Mouse (Mus musculus): ENCODE data around the gene Pou2f2.

The Pou2f2 gene

DNA sequence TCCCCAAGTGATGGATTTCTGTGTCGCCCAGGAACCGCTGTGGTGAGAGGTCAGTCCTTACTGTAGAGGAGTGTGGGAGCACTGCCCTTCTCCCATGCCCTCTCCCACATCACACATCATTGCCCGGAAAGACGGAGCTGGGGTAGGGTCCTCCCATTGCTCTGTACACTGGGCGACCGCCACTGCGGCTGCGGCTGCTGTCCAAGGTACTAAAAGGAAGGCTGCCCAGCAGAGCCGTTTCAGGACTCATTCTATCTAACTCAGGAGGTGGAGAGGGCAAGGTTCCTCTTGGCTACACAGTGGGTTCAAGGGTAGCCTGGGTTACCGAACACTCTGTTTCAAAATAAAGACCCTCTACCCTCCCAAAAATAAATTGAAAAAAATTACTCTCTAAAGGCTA lies 33.6 kb downstream of the Pou2f2 start:
- peak; percentile 31 for DNase-seq (ENCODE audit: low read depth)

DNA sequence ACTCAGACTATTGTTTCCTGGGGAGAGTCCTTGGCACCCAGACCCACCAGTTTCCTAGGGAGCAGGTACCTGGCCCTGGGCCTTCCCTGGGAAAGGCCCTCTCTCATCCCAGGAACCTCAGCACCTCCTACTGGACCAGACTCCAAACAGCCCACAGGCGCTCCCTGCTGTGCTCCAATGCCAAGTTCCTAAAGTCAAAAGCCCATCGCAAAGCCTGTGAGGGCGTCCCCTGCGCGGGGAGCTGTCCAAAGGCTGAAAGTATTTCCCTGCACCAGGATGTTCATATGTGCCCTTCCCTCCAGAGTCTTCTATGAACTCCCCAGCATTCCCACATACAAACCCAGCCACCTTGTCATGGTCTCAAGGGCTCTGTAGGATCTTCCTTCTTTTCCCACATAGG lies 37.8 kb downstream of the Pou2f2 start:
- peak; percentile 53 for DNase-seq (ENCODE audit: low read depth)

DNA sequence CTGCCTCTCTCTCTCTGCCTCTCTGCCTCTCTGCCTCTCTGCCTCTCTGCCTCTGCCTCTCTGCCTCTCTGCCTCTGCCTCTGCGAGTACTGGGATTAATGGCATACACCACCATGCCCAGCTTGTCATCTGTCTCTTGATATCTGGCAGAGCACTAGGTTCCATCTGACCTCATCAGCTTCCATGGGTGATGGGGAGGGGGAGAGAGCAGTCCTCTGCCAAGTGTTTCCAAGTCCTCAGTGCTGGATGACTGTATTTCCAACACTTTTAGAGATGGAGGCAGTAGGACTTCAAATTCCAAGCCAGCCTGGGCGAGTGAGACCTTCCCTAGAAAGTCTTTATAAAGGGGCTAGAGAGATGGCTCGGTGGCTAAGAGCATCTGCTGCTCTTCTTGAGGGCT lies 42.0 kb downstream of the Pou2f2 start:
- no peak for DNase-seq (ENCODE audit: low read depth)

DNA sequence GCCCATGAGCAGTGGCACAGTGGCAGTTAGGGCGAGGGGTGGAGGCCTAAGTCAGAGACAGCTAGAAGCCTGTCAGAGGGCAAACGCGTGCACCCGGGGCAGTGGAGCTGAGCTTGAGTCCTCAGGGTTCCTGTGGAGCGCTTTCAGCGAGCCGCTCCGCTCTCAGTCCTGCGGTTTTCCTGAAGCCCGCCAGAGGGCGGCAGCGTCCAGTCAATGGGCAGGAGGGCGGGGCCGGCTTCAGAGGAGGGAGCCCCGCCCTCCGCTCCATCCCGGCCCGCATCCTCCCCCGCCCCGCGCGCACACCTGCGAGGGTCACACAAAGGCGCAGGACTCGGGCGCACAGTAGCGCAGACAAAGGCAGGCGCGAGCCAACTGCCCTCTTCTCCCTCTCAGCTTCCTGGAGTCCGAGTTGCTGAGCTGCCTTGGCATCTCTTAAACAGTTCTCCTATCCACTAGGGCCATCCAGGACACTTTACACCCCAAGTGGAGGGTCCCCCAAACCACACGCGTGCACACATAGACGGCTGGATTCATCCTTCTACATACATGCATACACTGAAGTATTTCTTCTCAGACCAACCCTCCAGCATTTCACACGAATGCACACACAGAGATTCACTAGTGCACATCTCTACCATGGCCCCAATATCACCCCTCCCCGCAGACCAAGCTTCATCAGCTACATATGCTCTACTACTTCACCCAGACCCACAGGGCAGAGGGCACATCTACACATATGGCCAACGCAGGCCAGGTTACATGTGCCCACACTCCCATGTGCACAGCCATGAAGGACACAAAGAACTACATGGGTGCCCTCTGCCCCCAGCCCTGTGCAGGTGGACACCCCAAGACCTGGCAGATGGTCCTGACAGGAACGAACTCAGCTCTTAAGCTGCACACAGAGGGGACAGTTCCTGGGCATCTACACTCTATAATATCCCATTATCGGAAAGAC lies 46.2 kb downstream of the Pou2f2 start:
- peak; percentile 84 for DNase-seq (ENCODE audit: low read depth)

DNA sequence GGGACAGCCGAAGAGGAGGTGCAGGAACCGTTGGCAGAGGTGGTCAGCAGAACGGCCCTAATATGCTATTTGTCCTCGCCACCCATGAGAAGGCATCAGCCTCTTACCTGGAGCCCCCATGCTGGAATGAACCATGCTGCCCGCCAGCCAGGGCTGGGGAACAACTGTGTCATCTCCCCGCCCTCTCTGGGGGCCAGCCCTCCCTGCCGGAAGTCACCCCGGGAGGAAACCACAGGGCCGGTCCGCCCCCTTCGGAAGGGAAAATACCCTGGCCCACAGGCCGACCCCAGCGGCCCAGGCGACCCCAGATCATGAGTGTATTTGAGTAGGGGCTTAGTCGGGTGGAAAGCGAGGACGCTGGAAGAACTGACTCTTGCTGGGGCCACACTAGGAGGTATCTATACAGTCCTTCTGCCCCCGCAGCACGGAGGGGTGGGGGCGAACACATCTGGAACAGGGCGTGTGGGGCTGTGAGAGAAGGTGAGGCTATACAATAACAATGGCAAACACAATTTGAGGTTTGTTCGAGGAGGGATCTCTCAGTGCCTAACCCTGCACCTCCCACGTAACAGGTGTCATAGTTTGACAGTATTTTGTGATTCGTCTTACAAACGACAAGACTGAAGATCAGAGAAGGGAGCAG lies 47.1 kb downstream of the Pou2f2 start:
- DNase-seq (ENCODE audit: low read depth): peak; percentile 63

DNA sequence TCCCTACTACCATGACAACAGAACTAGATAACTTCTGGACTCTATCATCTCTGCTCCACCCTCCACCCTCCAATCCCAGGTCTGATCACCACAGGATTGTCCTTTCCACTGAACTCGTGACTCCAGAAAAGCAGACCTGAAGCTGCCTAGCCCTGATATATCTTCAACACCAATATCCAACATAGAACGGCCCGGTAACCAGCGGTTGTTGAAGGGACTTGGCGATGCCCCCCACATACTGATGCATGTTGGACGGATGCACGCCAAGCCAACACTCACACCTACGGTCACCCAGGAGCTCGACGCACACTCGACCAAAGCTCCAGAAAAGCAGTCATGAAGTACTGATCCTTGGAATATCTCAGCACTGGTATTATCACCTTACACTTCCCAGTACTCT lies 48.3 kb downstream of the Pou2f2 start:
- DNase-seq (ENCODE audit: low read depth): no peak

DNA sequence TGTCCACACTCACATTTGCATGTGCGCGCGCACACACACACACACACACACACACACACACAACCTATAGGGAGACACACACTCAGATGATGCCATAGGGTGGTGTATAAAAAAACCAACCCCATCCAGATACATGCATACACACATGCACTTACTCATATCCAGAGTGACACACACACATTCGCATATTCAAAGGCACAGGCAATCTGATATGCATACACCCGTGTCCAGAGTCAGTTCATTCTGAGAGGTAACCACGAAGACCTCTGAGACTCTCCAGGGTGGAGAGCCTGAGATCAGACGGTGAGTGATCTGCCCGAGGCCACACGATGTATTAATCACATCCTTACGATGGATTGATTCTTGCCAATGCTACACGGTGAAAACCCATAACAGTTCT lies 49.0 kb downstream of the Pou2f2 start:
- peak; percentile 46 for DNase-seq (ENCODE audit: low read depth)

DNA sequence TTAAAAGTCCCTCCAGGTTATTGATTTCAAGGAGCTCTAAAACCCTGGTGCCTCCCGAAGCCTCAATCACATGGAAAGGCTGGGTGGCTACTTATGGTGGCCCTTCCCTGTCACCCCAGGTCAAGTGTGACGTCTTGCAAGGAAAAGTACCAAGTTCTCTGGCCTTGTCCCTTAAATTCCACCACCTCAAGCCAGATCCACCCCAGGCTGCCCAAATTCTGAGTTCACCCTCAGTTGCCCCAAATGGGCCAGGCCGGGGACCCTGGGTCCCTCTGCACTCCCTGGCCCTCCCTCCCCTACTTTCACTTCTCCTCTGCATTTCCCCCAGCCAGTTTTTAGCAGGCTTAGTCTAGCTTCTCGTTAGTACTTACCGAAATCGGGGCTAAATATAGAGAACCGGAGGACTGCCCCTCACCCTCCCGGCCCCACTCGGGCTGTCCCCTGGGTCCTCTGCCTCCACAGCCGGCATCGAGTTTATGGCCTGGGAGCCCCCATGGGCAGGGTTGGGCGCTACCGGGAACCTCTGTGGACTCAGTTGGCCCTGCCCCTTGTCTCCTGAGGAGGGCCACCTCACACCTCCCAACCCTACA lies 50.0 kb downstream of the Pou2f2 start:
- no peak for DNase-seq (ENCODE audit: low read depth)

DNA sequence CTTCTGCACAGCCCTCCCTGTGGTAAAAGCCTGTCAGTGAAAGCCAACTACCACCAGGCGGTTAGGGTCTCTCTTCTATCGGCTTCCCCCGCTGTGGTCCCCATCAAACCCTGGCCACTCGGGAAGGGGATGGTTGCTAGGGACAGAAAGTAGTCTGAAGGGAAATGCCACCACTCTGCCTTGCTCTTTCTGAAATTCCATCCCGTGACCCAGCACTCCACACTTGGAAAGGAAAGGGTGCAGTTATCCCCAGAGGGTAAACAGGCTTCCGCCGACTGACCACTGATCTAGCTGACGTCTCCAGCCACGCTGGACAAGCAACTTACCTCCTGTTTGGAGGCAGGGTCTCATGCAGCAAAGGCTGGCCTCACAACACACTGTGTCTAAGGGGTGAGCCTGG lies 51.6 kb downstream of the Pou2f2 start:
- DNase-seq (ENCODE audit: low read depth): no peak

DNA sequence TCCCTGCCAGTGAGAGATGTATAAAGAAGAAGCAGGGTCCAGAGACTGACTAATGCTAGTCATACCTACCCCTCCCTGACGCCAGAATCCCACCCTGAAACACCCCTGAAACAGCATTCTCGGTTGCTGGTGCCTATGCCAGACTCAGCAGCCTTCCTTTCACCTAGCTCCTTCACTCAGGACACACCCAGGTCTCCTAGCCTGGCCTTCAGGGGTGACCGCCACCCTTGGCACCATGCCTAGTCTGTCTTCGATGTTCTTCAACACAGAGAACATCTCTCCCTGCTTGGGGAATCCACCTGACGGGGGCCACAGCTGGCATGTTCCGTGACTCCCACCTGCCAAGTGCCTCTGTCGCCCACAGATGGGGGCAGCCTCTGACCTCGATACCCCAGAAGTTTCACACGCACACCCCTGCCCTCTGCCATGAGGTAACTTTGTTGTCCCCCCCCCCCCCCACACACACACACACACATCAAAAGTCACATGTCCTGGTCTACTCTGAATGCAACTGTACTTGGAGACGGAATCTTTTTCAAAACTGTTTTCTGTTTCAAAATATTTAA lies 53.7 kb downstream of the Pou2f2 start:
- DNase-seq (ENCODE audit: low read depth): no peak

DNA sequence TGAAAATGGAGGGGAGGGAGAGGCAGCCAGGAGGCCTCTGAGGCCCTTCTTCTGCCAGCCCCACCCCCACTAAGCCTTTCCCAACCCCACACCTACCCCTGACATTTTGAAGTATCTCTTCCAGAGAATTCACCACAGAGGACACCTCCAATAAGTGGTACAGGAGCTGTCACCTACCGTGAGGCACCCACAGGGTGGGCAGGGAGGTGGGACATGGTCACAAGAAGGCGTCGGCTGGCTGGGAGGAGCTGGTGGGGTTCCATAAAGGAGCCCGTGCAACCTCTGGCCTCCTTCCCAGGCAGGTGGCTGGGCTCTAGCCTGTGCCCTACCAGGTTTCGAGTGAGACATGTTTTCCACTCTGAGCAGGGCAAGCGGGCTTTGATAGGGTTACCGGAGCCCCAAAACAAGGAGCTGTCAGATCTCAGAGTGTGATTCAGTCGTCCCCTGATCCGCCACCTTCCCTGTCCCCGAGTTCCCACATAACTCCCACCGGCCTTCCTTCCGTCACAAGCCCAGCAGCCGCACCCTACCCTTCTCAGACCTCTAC lies 58.2 kb downstream of the Pou2f2 start:
- no peak for DNase-seq (ENCODE audit: low read depth)

DNA sequence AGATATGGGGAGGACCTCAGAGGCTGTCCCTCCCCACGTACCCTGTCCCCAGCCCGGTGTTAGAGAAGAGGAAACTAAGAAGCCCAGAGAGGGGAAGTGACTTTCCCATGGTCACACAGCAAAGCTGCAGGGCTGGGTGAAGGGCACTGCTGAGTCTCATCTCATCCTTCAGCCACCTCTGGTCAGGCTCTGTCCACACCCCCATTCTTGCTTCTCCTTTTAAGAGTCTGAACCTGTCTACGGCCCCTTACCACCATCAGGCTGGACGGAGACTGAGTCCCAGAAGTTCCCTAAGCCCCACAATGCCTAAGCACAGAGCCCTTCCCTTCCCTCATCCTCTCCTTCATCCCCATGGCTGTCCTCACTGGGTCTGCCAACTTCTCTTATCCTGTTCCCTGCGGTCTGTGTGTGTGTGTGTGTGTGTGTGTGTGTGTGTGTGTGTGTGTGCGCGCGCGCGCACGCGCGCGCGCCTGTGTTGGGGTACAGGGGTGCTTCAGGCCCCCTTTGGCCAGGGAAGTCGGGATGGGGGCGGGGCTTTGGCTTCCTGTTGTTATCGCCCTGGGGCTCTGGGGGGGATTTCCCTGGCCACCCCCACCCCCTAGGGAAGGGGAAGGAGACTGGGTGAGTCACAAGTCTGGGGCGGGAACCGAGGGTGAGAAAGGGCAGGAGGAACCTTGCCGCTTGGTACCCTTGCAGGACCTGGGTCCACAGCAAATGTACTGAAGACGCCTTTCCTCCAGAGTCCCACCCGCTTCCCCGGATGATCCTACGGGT lies 59.3 kb downstream of the Pou2f2 start:
- peak; percentile 87 for DNase-seq (ENCODE audit: low read depth)

DNA sequence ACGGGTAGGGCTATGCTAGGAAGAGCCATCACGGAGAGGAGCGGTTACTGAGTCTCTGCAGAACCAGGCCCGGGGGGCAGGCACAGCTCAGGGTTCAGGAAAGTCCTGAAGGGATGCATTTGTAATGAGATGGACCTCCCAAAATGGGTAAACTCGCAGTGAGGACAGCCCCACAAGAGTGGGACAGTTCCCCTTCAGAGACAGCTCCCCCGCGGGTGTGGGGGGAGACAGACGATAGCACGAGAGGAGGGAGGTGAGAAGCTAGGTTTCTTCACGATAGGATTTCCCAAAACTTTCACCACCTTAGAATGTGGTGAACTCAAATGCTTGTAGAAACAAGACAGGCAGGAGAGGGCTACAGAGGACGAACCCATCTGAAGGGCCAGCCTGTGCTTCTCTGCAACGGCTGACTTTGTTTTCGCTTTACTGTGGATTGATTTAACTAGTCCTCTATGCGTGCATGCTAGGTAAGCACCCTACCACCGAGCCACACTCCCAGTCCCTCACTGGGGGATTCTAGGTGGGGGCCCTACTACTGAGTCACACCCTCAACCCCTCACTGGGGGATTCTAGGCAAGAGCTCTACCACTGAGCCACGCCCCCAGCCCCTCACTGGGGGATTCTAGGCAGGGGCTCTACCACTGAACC lies 66.4 kb downstream of the Pou2f2 start:
- DNase-seq (ENCODE audit: low read depth): no peak

DNA sequence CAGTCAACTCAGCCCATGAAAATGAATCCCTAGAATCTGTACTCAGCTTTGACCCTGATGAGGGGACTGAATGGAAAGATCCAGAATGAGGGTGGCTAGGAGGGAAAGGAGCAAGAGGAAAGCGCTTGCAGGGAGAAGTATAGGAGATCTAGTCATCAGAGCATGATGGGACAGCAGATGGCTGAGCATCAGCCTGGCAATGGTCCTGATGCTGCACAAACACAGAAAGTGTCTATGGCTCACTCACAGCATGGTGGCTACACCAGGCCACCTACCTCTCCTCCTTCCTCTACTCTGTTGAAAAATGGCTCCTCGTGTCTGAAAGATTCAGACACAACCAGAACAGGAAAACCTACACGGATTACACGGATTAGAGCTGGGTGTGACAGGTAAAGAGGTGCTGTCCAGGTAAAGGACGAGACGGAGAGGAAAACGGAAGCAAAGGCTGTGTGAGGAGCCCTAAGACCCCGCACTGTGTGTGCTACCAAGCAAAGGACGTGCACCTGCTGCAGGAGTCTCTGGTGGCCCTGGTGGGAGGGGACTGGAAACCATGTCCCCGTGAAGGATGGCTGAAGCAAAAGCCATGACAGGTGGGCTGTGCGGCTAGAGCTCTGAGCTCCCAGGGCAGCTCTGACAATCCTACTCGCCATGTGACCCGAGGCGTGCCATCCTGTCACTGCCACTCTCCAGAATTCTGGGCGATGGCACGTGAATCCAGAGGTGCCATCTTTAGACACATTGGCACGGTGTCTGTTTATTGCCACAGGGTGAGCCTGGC lies 67.2 kb downstream of the Pou2f2 start:
- DNase-seq (ENCODE audit: low read depth): no peak

DNA sequence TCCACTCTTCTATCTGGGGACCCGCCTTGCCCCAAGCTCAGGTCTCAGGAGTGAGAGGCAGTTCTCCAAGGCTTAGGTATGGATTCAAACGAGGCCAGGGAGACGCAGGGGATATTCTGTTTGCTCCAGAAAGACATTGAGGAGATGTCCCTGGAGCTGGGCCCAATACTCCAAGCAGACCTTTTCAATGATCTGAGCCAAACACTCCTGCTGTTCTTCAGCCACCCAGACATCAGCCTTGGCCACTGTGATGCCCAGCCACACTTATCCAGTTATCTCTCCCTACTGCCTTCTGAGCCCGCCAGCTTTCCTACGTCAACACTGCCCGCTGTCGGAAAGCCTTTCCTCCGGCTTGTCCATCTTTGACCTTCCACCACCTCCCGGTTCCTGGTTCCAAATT lies 69.2 kb downstream of the Pou2f2 start:
- DNase-seq (ENCODE audit: low read depth): no peak

DNA sequence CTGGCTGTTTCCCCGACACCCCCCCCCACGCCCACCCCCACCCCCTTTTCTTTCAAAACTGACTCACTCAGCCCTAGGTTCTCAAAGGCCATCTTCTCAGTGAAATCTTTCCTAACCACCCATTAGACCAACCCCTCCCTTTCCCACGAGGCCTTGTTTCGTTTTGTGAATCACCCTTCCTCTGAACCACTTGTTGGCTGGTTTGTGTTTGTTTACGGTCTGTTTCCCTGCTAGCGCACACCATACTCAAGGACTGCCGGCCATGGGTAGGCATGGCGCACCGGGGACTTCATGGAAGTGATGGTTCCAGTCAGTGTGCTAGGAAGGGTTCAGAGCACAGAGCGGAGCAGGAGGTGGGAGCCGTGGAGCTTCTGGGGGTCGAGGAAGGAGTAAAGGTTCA lies 70.2 kb downstream of the Pou2f2 start:
- peak; percentile 82 for DNase-seq (ENCODE audit: low read depth)

DNA sequence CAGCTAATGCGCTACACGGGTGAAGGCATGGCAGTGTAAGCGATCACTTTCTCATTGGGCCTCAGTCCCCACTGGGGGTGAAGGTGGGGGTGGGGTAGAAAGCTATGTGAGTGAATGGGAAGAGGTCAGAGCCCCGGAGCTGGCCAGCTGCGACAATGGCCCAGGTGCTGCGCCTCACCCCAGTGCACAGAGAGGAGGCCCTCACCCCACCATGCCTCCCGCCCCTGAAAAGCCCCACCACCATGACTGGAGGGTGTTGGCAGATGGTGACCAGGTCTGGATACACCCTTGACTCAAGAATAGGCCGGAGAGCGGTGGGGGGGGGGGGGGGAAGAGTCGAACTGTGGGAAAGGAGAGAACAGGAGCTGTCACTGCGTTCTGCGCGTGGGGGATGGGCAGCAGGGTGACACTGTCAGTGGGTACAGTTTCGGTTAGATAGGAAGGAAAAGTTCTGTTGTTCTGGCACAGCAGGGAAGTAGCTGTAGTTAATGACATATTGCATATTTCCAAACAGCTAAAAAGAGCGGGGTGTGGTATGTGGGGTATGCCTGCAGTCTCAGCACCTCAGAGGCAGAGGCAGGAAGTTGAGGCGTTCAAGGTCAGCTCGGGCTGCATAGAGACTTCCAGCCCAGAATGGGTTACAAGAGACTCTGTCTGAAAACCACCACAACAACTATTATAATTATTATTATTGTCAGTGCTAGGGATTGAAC lies 72.6 kb downstream of the Pou2f2 start:
- peak; percentile 88 for DNase-seq (ENCODE audit: low read depth)

DNA sequence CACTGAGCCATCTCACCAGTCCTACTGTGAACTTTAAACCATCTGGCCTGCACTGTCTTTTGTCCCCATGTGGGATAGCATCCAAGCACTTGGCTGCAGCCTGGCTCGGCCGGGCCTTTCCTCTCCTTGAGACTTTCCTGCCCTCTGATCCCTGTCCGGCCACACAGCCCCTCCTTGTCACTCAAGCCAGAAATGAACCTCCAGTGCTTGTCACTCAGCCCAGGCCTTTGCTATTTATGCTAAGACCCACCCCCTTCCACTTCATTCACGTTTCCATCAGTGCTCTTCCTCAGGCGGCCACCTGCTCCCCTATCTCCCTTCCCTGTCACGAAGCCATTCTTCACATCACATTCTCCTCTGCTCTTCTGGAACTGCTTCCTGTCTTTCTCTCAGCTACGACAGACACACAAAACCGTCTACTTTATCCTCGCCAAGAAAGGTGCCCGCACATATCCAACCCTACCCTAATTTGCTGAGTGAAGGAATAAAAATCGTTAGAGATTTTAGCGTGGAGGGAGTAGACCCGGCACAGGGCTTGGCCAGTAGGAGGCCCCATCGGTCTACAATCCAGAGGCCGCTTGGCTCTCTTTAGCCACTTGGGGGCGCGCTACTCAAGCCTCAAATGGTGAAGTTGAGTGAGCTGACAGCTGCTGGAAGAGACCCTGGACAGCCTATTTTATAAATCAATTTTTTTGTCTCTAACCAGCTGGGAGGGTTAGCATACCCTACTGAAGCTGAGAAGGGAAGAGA lies 73.9 kb downstream of the Pou2f2 start:
- peak; percentile 90 for DNase-seq (ENCODE audit: low read depth)

DNA sequence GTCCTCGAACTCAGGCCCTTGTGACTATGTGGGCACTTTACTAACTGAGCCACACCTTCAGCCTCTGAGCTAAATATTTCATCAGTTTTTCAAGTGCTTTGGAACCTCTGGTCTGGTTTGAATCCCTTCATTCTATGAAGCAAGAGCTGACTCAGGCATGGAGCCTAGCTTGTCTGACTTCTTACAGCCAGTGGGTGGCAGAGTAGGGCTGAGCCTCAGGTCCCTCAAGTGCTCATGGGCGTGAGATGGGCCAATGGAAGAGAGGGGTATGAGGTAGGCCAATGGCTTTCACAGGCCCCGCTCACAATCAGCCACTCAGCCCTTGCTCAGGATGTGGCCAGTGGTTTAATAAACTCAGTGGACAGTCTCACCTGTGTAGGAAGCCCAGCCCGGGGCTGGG lies 79.9 kb downstream of the Pou2f2 start:
- DNase-seq (ENCODE audit: low read depth): peak; percentile 56

Measured in 416B (cell line).